Mouse (Mus musculus) hindbrain, embryonic 10.5 days (tissue): ENCODE results near the gene Adra2a. TPM values are rescaled to one million over a fixed set of nuclear protein-coding genes. Genes with fewer than 3 reads are reported as not detected.

ENCODE experiments used
- DNase-seq: peaks from one replicate; pipeline ENCODE4 v3.0.0-alpha.2; 2017; ENCODE audit warnings: low spot score
- H3K27ac ChIP-seq: fragments of 300-500 bp; sonication (generic); 2 replicates; pipeline ENCODE4 v1.5.1; 2016; ENCODE audit warnings: mild to moderate bottlenecking, moderate library complexity
- H3K27me3 ChIP-seq: fragments of 300-500 bp; sonication (generic); 2 replicates; pipeline ENCODE4 v1.6.1; 2016; ENCODE audit warnings: mild to moderate bottlenecking; ENCODE audit not compliant: poor library complexity, insufficient read depth, severe bottlenecking
- H3K36me3 ChIP-seq: fragments of 300-500 bp; sonication (generic); 2 replicates; pipeline ENCODE4 v1.6.1; 2016; ENCODE audit warnings: mild to moderate bottlenecking, moderate library complexity
- H3K4me1 ChIP-seq: fragments of 300-500 bp; sonication (generic); replicated peaks from 2 replicates; pipeline ENCODE4 v1.6.1; 2016; ENCODE audit warnings: mild to moderate bottlenecking
- H3K4me3 ChIP-seq: fragments of 300-500 bp; sonication (generic); 2 replicates; pipeline ENCODE4 v1.5.1; 2016; ENCODE audit warnings: mild to moderate bottlenecking, moderate library complexity
- H3K9me3 ChIP-seq: fragments of 300-500 bp; sonication (generic); 2 replicates; pipeline ENCODE4 v1.6.1; 2016; ENCODE audit warnings: mild to moderate bottlenecking, moderate library complexity
- WGBS: fragments of 180-500 bp; shearing (Covaris S2); methylation state at CpG from one replicate; pipeline ENCODE4 v1.1.7; 2016; 5-methylcytosine and 5-hydroxymethylcytosine counted together
- polyA plus RNA-seq: library from polyadenylated mRNA; unstranded; fragments of >200 nt; fragmentation: Nextera tagmentation; extraction: Ambion mirVana; gene quantifications from 2 replicates; pipeline ENCODE4 v1.2.1, GENCODE M21; 2016

Adra2a gene
- polyA plus RNA-seq, 1 experiment from 2014 or later: 1.8 TPM

DNA sequence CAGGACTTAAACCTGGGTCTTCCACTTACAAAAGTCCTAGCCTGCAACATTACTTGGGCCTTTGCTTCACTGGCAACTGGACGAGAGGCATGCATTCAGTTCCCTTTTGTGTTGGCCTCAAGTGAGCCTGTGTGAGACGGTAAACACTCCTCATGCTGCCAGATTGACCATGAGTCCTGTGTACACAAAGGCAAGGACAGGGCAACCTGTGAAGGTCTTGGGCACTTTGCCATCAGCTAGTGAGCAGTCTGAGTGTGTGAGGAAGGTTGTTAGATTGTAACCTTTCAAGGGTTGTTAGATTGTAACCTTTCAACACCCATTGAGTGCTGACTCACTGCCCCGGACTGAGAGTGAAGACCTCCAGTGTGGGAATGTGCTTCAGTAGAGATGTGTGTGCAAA lies 49.6 kb downstream of the Adra2a start:
- 86% methylated on average over 3 of the region's 3 CpGs for WGBS
- no peak overlapping the region for H3K4me3 ChIP-seq
- no peak for DNase-seq

GRCm38 (mm10) chr19:54095716-54096115 lies 51.8 kb downstream of the Adra2a start:
- Histone ChIP-seq H3K9me3 (no peaks in the 10 kb centered on the region), H3K36me3 (no peaks in the 10 kb centered on the region), H3K4me3 (no peak overlapping the region), H3K4me1 (peaks cover 17% of the 10 kb centered on the region), H3K27me3 (no peaks in the 10 kb centered on the region), H3K27ac (no peak overlapping the region)
- DNase-seq: no peak
- WGBS: 79% methylated on average over 5 of the region's 5 CpGs

More for the DNA sequence above, 49.6 kb downstream of the Adra2a start:
- Histone ChIP-seq H3K36me3 (no peaks in the 10 kb centered on the region), H3K27me3 (no peaks in the 10 kb centered on the region), H3K4me1 (peaks cover 17% of the 10 kb centered on the region), H3K27ac (no peak overlapping the region), H3K9me3 (no peaks in the 10 kb centered on the region)

- 89% methylated on average over 3 of the region's 3 CpGs for WGBS
- H3K9me3 ChIP-seq: no peaks in the 10 kb centered on the region
- H3K27me3 ChIP-seq: no peaks in the 10 kb centered on the region
- H3K36me3 ChIP-seq: no peaks in the 10 kb centered on the region
- H3K4me1 ChIP-seq: peaks cover 17% of the 10 kb centered on the region
- H3K4me3 ChIP-seq: no peak overlapping the region
- DNase-seq: no peak
- no peak overlapping the region for H3K27ac ChIP-seq
Measured at GRCm38 (mm10) chr19:54098367-54098766, 54.4 kb downstream of the Adra2a start.

Other genes with a start within 250 kb of the Adra2a start
- gene Pdcd4, start 151.9 kb upstream of the Adra2a start, polyA plus RNA-seq: 49.8 and 49.9 TPM in 2 replicates
- 56.3 and 57.8 TPM in 2 replicates for gene Shoc2, start 99.8 kb upstream of the Adra2a start, polyA plus RNA-seq
- 112 and 124 TPM in 2 replicates for gene Bbip1, start 99.5 kb upstream of the Adra2a start, polyA plus RNA-seq